Comparison of ENCODE assay signal across 20 mouse cellular contexts in genomic region chr13:24220441-24220970, GRCm38 (mm10).
DNase-seq lines count a peak whose midpoint lies in the region; ATAC-seq and TF ChIP-seq lines count a peak whose summit lies in the region.
"Had no signal": no experiment of that assay in that cellular context is flagged by ENCODE, and none has a peak within 500 bp of the region (broad histone marks: within the 10 kb centered on the region; RNA-seq: fewer than 3 reads in every experiment).

No protein-coding gene starts in this region.

- no peak overlapping the region for H3K4me2 ChIP-seq in lung, embryonic 14.5 days
- H3K4me2 ChIP-seq: embryonic facial prominence, embryonic 13.5 days; forebrain, embryonic 12.5 days; heart, embryonic 13.5 days; hindbrain, embryonic 15.5 days had no signal

- H3K27ac ChIP-seq in lung, embryonic 14.5 days (ENCODE audit: low read depth), result no peak overlapping the region
- H3K27ac ChIP-seq: embryonic facial prominence, embryonic 13.5 days; forebrain, embryonic 12.5 days; heart, embryonic 13.5 days; hindbrain, embryonic 15.5 days had no signal

- ATAC-seq in lung, embryonic 14.5 days (ENCODE audit: insufficient read depth), result no peak
- peak; percentile 59 for ATAC-seq in granulocyte monocyte progenitor cell, adult 5-6 weeks (replicated peaks; ENCODE audit: poor library complexity, severe bottlenecking)
- ATAC-seq: CD4-positive, CD25-positive, alpha-beta regulatory T cell, adult 4 months; forebrain, embryonic 16.5 days; intestine, embryonic 16.5 days had no signal

- no peak overlapping the region for H3K4me3 ChIP-seq in lung, embryonic 14.5 days (ENCODE audit: low read depth, low read length)
- H3K4me3 ChIP-seq in lung, adult 2 months (replicated peaks; ENCODE audit: extremely low read depth, low read depth, low read length), result no peak overlapping the region
- H3K4me3 ChIP-seq: embryonic facial prominence, embryonic 13.5 days; forebrain, embryonic 12.5 days; heart, embryonic 13.5 days; hindbrain, embryonic 15.5 days had no signal

- no peak for TF ChIP-seq POLR2A in lung, adult 2 months (IDR thresholded peaks at IDR 0.05; ENCODE audit: borderline replicate concordance, extremely low read depth, low read depth, low read length)

- no peak for TF ChIP-seq CTCF in lung, embryonic 14.5 days (IDR thresholded peaks at IDR 0.05; ENCODE audit: low read depth)
- TF ChIP-seq CTCF in lung, adult 2 months (IDR thresholded peaks at IDR 0.05; ENCODE audit: insufficient read depth, low read length), result no peak

- H3K9me3 ChIP-seq in lung, embryonic 14.5 days (ENCODE audit: low read depth, low read length), result no peaks in the 10 kb centered on the region
- H3K9me3 ChIP-seq: embryonic facial prominence, embryonic 13.5 days; forebrain, embryonic 12.5 days; G1E; heart, embryonic 13.5 days; hindbrain, embryonic 15.5 days had no signal

- intact Hi-C loops in left cerebral cortex, postnatal 25 days (cut with DNase I), result no loop called here

- no peaks in the 10 kb centered on the region for H3K27me3 ChIP-seq in lung, embryonic 14.5 days (ENCODE audit: insufficient read depth, low read length)
- H3K27me3 ChIP-seq: embryonic facial prominence, embryonic 13.5 days; forebrain, embryonic 12.5 days; heart, embryonic 13.5 days; hindbrain, embryonic 15.5 days had no signal

- H3K4me1 ChIP-seq in lung, embryonic 14.5 days (ENCODE audit: insufficient read depth), result no peaks in the 10 kb centered on the region
- H3K4me1 ChIP-seq in lung, adult 2 months (ENCODE audit: control insufficient read depth, insufficient read depth, low read length), result no peaks in the 10 kb centered on the region; the same call in 1 of the 2 replicates
- H3K4me1 ChIP-seq: heart, embryonic 13.5 days had no signal

- H3K36me3 ChIP-seq in lung, embryonic 14.5 days (ENCODE audit: insufficient read depth), result no peaks in the 10 kb centered on the region
- H3K36me3 ChIP-seq: embryonic facial prominence, embryonic 13.5 days; forebrain, embryonic 12.5 days; G1E; heart, embryonic 13.5 days; hindbrain, embryonic 15.5 days had no signal

- no peak overlapping the region for H3K9ac ChIP-seq in lung, embryonic 14.5 days
- H3K9ac ChIP-seq: embryonic facial prominence, embryonic 13.5 days; forebrain, embryonic 12.5 days; heart, embryonic 13.5 days; hindbrain, embryonic 15.5 days had no signal

- WGBS in lung, embryonic 14.5 days, result 49% methylated on average over 3 of the region's 3 CpGs
- WGBS in lung, adult 2 months, result 69% methylated on average over 3 of the region's 3 CpGs

- DNase-seq in adrenal gland, postnatal 36 days, result peak; percentile 30 to 39
- no peak for DNase-seq in adrenal gland, postnatal 10 days
- peak; percentile 24 for DNase-seq in lung, embryonic 14.5 days
- DNase-seq in lung, adult 2 months, result no peak
- no peak for DNase-seq in left cerebral cortex, postnatal 25 days (ENCODE audit: low spot score in 2 of 2)
- DNase-seq: B cell, adult 2 months; cerebellum, adult 2 months; cerebellum, postnatal 14 days; embryo, embryonic 11 days; gastrocnemius, postnatal 10 days; heart, postnatal 36 days had no signal

Comparison
In these comparisons a context has a peak if more than half of its experiments do, and no peak if none do; other contexts are left out.
1. DNase-seq: peak in adrenal gland, postnatal 36 days (2 of 2) and lung, embryonic 14.5 days (single experiment); none in adrenal gland, postnatal 10 days (single experiment), lung, adult 2 months (single experiment) and left cerebral cortex, postnatal 25 days (0 of 2).